Mouse (Mus musculus): ENCODE data around the gene Vcp.
A peak's percentile ranks its signal among the peaks of the same experiment; 100 is the strongest.
"Not testable (repeated sequence)": the region's sequence is repeated elsewhere in the genome, so short reads cannot be mapped to it uniquely, and the experiment has no call there.

The Vcp gene

DNA sequence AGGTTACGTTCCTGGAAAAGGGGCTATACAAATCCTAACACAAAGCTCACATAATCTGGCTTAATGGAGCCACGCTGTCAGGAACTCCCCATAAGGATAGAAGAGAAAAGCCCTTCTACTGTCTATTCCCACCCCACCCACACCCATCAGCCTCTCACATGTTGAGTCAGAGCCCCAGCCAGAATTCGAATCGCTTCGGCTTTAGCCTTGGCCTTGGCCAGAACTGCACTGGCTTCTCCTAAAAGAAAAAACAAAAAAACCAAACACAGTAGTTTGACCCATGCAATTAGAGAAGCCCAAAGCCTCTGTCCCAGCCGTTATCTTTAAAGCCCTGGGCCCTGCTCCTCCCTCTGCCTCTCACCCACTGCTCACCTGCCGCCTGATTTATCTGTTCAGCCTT lies 28.8 kb upstream of the Vcp start:
- DNase-seq = no peak

DNA sequence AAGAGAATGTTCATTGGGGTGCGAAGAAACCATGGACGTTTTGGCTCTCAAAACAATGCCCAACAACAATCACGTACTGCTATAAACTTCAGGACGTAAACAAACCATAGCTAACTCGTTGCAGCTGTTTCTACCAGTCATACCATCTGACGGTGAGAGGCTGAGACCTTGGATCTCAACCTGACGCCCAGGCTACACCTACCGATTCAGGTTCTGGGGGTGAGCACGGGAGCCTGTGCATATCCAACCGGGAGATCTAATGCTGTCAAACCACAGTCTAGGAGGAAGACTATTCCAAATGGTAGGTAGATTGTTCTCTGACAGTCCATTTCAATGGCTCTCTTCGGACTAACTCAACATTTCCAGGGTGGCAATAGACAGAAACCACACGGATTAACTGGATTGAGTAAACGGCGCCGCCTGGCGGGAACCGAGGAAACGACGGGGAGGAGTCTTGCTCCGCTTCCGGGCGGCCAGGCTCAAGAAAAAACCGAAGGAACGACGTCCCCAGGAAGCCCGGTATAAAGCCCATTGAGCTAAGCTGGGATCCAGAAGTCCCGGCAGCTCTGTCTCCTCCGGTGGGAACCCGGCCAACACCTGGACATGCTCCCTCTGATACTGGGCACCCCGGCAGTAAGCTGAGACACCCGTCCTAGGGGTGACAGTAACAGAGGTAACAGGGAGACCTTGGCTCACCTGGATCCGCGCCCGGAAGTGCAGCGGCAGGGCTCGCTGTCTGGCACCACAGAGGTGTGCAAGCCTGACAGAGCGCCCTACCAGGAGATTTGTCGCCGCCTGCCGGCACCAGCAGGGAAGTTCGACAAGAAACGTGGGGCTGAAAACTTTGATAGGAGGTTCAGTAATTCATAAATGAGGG lies 25.0 kb upstream of the Vcp start, which contains the start of gene Pigo:
Gene Pigo, minus strand, starts transcription at position 736 of the 877 bp plus-strand sequence.
- DNase-seq = peak; percentile 97 to 99

DNA sequence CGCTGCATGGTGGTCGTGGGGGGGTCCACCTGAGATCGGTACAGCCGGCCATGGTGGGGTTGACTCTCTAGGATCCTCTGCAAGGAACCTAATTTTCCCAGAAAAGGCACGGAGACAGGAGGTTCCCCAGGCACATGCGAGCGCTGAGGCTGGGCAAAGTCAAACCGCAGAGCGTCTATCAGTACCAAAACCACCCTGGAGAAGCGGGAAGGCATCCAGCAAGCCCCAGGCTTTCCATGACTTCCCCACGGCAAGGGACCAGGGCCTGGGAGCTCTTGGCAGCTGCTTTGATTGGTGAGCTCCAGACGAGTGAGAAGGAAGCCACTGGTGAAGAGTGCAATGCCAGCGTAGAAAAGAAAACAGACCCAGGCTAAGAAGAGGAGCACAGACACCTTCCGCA lies 24.4 kb upstream of the Vcp start:
- peak in 1 of 2 experiments; percentile 40 for DNase-seq

DNA sequence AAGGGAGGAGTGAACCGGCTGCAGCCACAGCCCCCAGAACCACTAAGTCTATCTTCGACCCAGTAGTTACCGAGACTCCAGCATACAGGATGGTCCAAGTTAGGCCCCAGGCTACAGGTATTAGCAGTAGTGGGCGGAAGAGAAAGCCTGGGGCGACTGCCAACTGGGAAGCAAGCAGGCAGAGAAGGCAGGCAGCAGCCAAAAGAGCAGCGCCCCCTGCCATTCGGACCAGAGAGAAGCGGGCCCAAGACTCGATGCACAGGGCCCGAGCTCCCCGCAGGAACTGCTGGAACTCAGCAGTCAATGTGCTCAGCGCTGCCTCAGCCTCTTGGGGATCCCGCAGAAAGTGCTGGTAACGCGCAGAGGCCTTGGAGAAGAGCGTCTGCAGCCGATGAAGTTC lies 21.0 kb upstream of the Vcp start:
- DNase-seq = peak in 1 of 2 experiments; percentile 43

DNA sequence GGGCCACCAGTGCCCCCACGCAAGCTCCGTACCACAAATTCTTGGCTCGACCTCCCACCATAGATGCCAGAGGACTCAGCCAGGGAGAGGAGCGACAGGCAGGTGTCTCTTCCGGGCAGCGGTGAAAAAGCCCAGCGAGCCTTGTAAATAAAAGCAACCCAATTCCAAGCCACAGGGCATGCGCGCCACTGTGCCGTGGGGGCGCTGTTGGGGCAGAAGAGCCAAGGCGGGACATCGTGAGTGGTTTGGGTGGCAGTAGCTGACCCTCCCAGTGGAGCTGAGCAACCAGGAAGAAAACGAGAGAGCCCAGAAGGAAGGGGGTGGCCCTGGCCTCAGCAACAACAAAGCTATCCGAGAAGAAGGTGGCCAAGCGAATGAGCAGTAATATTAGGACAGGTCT lies 20.6 kb upstream of the Vcp start:
- DNase-seq = peak in 1 of 2 experiments; percentile 21

DNA sequence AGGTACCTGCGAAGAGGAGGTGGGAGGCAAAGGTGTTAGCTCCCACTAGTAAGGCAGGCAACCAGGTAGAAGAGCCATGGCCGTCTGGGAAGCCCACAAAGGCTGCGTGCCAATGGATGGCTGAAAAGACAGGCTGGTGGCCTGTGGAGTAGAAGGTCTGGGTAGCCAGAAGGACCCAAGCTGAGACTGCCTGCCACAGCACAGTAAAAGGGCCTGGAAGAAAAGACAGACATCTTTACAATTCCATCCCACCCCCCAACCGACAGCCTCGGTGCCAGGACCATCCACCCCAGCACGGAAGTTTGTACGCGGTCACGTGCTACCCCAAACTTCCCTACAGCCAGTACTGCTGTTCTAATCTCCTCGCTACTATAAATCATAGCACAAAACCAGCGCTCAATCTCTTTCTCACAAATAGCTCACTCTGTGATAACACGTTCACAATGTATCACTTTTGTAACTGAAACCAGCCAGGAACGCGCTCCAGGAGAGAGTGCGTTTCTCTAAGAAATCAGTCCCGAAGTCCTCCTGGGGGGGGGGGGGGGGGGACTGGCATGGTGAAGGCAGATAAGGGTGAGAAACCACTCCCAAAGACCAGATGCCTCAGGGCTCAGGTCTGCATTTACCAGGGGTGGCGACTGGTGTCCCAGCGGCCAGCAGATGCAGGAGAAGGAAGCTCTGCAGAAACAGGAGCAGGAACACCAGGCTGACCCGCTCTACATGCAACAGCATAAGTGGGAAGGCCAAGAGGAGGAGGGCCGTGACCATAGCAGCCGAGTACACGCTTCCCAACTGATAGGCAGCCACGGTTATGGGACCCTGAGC lies 19.5 kb upstream of the Vcp start:
- no peak for DNase-seq

DNA sequence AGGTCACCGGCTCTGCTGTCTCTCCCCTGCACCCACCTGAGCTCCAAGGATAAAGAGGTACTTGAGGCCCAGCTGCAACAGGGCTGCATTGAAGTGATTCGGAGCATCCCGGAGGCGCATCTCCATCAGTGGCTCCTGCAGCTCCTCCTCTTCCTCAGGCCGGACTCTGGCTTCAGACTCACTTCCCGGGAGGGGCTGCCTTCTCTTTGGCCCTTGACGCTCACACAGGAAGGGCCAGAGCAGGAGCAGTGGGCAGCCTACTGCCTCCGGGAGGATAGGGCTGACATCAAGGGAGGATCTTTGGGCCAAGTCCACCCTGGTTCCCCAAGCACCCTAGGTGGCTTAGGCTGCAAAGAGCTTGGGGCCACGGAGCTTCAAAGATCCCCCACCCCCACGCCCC lies 18.9 kb upstream of the Vcp start:
- DNase-seq = no peak

DNA sequence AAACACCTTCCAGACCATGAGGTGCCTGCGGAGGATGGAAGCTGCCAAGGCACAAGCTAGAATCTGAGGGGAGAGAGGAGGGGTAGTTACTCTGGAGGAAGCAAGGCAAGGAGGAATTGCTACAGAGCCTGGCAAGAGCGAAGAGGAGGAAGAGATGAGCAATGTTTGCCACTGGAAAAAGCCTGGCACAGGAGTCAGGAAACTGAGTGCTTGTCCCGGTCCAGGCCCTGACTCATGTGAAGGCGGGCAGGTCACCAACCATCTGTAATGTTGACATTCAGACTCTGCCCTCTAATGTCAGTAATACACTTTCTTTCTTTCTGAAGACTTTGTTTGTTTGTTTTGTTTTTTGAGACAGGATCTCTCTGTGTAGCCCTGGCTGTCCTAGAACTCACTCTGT lies 17.8 kb upstream of the Vcp start:
- no peak for DNase-seq

DNA sequence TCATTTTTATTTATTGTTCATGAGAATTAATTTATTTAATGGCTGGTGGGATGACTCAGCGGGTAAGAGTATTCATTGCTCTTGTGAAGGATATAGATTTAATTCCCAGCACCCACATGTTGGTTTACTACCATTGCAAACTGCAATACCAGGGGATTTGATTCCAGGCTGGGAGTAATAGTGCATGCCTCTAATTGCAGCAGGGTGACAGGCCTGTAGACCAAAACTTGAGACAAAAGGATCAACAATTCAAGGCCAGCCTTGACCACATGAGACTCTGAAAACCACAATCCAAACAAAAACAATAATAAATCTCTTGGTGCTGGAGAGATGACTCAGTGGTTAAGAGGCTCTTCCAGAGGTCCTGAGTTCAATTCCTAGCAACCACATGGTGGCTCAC lies 11.8 kb upstream of the Vcp start:
- no peak for DNase-seq

DNA sequence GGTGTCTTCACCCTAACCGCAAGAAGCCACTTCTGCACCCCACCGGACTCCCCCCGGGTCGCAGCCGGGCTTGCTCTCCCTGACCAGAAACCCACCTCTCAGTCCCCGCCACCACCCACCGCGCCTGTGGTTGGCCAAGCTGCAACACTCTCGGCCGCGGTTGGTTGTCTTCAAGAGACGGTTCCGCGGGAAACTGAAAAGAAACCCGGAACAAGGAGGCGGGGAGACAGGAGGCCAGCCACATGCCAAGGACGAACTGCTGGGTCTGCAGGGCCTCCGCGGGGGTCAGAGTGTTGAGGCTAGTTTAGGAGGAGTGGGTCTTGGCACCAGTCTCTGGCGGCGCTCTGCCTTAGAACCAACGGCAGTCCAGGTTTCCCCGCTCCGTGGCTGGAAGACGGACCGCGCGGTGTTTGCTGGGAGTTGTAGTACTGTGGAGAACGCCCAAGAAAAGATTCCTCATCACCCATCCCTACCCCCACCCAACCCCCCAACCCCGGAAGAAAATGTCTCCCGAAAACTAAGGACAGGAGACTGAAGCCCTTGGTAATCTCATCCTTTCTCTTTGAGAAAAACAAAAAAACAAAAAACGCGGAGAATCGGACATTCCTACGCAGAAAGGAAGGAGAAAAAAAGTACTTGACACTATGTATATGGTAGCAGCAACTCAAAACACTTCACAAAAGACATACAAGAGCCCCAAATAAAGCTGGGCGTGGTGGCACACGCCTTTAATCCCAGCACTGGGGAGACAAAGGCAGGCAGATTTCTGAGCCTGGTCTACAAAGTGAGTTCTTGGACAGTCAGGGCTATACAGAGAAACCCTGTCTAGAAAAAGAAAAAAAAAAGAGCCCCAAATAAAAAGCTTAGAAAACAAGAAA lies 10.1 kb upstream of the Vcp start, which contains the start of gene Fancg:
Gene Fancg, minus strand, starts transcription at position 346 of the 878 bp plus-strand sequence.
- peak; percentile 79 for DNase-seq

DNA sequence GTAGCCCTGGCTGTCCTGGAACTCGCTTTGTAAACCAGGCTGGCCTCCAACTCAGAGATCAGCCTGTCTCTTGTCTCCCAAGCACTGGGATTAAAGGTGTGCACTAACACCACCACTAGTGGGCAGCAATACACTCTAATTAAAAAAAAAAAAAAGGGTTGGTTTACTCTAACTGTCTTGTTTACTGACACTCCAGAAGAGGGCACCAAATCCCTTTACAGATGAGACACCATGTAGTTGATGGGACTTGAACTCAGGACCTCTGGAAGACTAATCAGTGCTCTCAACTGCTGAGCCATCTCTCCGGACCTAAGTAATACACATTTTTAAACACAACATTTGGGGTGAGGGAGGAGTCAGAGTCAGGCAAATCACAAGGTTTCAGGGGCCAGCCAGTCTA lies 5.5 kb upstream of the Vcp start:
- DNase-seq = peak; percentile 30 to 35

DNA sequence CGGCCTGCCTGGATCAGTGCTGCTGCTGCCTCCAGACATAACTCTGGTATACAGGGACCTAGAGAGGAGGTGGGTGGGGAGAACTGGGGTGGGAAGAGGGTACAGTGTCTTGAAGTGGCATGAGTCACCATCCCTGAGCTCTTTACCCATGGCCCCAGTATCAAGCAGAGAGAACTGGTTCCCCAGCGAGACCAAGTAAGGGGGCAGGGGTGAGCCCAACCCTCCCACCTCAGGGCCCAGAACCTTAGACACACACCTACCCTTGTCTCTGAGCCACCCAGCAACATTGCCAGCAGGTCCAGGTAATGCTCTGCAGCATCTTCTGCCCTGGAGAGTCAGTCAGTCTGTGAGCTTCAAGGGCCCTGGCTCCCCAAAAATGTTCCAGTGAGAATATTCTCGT lies 4.6 kb upstream of the Vcp start:
- DNase-seq = no peak

DNA sequence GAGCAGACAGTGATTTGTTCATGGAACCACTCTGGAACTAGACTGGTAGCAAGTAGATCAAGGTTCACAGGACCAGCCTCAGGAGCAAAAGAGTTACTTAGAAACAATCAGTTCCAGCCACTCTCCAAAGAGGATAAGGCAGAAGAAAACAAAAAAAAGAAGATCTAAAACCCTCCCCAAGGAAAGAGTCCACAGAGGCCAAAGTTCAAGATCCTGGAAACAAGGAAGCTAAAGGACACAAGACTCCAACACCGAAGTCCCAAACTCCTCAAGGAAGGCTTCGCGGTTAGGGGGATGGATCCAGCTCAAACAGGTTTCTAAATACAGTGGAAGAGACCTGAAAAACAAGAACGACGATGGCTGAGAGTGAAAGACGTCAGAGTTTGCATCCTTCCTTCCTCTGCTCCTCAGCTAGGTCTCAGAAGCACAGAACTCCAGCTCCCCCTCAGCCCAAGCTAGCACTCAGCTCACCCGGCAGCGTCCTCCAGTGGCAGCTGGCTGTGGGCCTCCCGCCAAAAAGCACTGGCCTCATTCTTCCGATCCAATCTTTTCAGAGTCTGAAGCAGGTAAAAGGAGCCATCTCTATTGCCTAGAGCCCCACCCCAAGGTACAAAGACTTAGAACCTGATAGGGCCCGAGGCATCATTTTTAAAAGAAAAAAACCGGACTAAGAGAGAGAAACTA lies 2.6 kb upstream of the Vcp start:
- no peak for DNase-seq

DNA sequence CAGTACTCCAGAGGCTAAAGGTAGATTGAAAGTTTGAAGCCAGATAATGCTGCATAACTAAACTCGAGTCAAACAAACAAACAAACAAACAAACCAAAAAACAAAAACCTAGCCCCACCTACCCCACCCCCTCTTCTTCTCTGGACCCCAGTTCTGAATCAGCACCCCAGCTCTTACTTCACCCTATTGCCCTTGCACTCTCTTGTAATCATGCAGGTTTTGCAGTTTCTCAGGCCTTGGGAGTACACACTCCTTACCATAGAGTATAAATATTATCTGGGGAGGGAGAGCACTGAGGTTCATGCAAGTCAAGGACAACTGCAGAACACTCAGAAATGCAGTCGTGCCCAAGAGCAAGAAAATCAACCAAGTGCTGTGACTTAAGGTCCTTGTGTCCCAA lies 965 bp upstream of the Vcp start:
- no peak for DNase-seq

DNA sequence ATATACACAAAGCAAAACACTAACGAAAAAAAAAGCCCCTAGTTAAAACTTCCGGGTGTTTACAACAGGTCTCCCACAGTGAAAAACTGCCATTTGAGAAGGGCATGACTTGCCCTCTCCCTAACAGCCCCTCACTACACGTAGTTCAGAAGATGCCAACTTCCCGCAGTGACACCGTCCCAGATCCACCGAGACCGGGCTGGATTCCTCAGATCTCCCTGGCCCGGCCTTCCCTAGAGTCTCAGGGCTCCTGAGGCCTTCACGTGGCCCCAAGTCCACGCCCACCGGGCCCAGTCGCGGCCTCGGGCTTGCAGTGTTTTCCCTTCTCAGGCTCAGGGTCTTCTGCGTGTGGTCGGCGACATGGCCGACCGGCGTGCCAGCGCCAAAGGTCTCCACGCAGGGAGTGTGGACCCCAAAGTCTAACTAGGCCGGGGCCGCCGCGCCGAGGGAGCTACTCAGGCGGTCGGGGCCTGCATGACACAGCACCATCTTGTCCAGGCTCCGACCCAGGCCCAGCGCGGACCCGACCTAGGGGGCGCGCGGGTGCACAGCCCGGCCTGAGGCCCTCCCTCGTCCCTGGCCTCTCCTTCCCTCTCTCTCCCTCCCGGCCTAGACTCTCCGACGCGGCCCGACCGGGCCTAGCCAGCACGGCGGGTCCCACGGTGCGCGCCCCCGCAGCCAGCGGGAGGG lies 711 bp downstream of the Vcp start:
- DNase-seq = peak; percentile 63 to 72

DNA sequence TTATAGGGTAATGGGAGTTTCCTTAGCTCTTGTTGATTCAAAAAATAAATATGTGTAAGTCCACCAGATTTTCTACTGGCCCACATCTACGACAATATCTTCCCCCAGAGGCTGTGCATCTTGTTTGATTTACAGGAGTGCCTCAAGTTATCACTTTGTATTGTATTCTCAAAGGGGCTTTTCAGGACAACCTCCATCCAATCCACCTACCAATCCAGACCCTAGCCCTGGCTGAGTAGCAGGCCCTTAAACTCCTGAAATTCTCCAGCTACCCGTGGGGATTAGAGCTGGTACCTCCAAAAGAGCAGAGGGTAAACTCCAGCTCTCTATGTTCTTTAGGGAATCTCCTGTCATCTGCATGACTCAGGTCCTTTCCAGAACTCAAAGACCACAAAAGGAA lies 2.3 kb downstream of the Vcp start:
- no peak for DNase-seq

DNA sequence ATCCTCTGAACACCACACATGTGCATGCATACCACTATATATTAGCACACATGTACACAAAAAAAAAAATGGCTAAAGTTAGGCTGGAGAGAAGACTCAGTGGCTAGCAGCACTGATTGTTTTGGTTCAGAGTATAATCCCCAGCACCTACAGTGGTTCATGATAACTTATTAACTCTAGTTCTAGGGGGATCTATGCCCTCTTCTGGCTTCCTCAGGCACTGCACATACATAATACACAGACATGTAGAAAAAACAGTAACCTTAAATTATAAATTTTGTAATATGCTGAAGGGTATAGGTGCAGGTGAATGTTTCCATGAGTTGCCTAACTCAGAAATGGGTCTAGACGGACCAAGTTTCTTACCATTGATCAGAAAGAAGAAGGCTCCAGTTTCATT lies 12.0 kb downstream of the Vcp start:
- no peak for DNase-seq

DNA sequence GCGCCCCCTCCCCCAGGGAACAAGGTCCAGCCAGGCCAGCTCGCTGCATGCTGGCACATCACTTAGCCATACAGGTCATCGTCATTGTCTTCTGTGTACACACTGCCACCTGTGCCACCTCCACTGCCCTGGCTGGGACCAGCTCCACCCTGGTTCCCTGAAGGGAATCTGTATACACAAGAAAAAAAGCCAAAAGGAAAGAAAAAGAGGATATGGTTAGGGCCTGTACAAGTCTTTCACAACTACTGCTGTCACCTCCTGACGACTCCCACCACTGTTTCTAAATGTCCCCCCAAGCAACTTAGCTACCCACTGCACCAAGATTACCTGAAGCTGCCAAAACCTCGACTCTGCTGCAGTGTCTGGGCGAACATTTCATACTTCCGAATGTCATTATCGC lies 19.8 kb downstream of the Vcp start:
- not testable (repeated sequence) for DNase-seq

DNA sequence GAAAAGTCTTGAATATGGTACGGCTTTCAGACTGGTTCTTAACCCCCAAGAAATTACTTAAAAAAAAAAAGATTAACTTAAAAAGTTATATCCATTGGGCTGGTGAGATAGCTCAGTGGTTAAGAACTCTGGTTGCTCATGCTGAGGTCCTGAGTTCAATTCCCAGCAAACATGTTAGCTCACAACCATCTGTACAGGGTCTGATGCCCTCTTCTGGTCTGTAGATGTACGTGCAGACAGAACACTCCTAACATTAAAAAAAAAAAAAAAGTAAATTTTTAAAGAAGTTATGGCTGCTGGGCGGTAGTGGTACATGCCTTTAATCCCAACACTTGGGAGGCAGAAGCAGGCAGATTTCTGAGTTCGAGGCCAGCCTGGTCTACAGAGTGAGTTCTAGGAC lies 22.2 kb downstream of the Vcp start:
- no peak for DNase-seq

DNA sequence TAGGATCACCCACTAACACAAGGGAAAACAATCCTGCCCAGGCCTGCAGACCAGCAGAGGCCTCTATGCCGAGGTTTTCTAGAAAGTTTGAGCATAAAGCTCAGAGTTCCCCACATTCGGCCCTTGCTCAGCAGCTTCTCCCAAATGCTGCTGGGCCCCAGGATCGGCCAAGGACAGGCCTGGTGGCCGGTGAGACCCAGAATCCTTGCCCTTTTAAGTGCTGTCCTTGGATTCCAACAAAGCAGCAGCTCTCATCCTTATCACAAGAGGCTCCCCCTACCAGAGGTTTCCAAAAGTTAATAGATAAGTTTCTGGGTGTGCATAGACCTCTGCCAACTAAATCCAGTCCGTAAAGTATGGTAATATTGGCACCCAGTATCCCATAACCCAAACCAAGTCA lies 26.4 kb downstream of the Vcp start:
- no peak for DNase-seq

DNA sequence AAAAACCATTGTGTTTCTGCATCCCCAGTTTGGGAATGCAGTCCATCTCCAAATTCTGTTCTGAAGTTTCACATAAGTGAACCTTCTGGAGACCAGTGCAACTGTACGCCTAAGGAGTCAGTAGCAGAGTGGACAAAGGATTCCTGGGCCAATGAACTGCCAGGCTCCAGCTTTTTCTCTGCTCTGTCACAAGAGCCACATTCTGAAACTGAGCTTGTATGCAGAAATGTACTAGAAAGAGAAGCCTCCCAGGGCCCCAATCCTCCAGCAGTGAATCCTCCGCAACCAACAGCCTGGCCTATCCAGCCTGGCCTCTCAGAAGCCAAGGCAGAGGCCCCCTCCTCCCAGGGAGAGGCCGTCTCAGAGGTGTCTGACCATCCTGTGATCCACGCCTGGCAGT lies 27.4 kb downstream of the Vcp start:
- DNase-seq = no peak

DNA sequence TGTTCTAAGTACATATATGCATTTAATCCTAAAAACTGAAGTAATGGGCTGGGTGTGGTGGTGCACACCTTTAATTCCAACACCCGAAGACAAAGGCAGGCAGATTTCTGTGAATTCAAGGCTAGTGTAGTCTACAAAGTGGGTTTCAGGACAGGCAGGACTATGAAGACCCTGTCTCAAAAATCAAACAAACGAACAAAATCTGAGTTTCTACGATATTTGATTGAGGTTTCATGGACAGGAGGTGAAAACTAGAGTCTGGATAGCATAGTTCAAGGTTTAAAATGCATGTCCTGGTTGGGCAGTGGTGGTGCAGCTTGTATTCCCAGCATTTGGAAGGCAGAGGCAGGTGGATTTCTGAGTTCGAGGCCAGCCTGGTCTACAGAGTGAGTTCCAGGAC lies 31.0 kb downstream of the Vcp start, which contains the start of gene 1700022I11Rik:
Gene 1700022I11Rik, plus strand, starts transcription at position 301 of the 400 bp plus-strand sequence.
- no peak for DNase-seq
